Mouse (Mus musculus): ENCODE results near the gene Mau2. TPM values are rescaled to one million over a fixed set of nuclear protein-coding genes. Genes with fewer than 3 reads are reported as not detected.
"Not testable (repeated sequence)": the region's sequence is repeated elsewhere in the genome, so short reads cannot be mapped to it uniquely, and the experiment has no call there.

Gene Mau2
- polyA plus RNA-seq, 1 experiment from 2014 or later = 62.8 TPM

DNA sequence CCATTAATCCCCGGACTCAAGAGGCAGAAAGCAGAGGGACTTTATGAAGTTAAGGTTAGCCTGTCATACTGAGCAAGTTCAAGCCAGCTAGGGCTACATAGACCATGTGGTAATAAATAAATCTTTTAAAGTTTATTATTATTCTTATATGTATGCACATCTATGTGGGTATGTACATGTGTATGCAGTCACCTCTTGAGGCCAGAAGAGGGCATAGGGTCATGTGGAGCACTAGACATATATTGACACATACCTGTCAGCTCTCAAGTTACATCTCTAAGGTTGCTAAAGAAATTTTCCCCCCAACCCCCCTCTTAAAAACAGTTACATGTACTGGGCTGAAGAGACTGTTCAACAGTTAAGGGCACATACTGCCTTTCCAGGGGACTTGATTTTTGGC lies 29.8 kb downstream of the Mau2 start:
- Histone ChIP-seq H3K27me3 (no peaks in the 10 kb centered on the region), H3K9ac (no peak overlapping the region), H3K27ac (no peak overlapping the region), H3K36me3 (peaks cover 19% of the 10 kb centered on the region), H3K4me2 (replicated peaks) (no peak overlapping the region), H3K4me1 (no peaks in the 10 kb centered on the region), H3K9me3 (no peaks in the 10 kb centered on the region; the same call in 1 of the 2 replicates), H3K4me3 (no peak overlapping the region)
- WGBS = 89% methylated on average over 1 of the region's 1 CpGs
- ATAC-seq (ENCODE audit: low FRiP score, low read depth) = no peak

GRCm38 (mm10) chr8:70012350-70012749 lies 30.2 kb downstream of the Mau2 start:
- WGBS = 78% methylated on average over 3 of the region's 3 CpGs
- Histone ChIP-seq H3K27me3 (no peaks in the 10 kb centered on the region), H3K9ac (no peak overlapping the region), H3K36me3 (peaks cover 15% of the 10 kb centered on the region), H3K27ac (no peak overlapping the region), H3K4me3 (no peak overlapping the region), H3K4me1 (no peaks in the 10 kb centered on the region), H3K4me2 (replicated peaks) (no peak overlapping the region), H3K9me3 (no peaks in the 10 kb centered on the region; the same call in 1 of the 2 replicates)
- no peak for ATAC-seq (ENCODE audit: low FRiP score, low read depth)

DNA sequence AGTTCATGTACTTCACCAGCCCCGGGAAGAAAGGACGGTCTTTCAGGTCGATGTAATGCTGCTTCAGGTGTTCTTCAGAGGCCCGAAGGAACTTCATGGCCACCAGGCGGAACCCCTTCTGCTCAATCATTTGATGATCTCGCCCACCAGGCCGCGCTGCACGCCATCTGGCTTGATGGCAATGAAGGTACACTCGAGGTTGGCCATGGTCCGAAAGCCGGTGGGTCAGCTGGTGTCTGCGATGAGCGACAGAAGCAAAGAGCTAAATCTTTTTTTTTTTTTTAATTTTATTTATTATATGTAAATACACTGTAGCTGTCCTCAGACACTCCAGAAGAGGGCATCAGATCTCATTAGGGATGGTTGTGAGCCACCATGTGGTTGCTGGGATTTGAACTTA lies 31.7 kb downstream of the Mau2 start:
- 92% methylated on average over 14 of the region's 14 CpGs for WGBS
- H3K4me3 ChIP-seq; H3K36me3 ChIP-seq; H3K9me3 ChIP-seq; ATAC-seq (ENCODE audit: low FRiP score, low read depth); H3K27me3 ChIP-seq; H3K9ac ChIP-seq; H3K4me1 ChIP-seq; H3K4me2 ChIP-seq (replicated peaks); H3K27ac ChIP-seq: not testable (repeated sequence)

- Histone ChIP-seq H3K4me3 (no peak overlapping the region), H3K9ac (no peak overlapping the region), H3K36me3 (no peaks in the 10 kb centered on the region), H3K4me1 (peaks cover 7% of the 10 kb centered on the region), H3K27me3 (no peaks in the 10 kb centered on the region), H3K4me2 (replicated peaks) (no peak overlapping the region), H3K27ac (no peak overlapping the region), H3K9me3 (no peaks in the 10 kb centered on the region)
- no peak for ATAC-seq (ENCODE audit: low FRiP score, low read depth)
- 57% methylated on average over 2 of the region's 2 CpGs for WGBS
Observed at GRCm38 (mm10) chr8:70005178-70005577, 37.4 kb downstream of the Mau2 start.

DNA sequence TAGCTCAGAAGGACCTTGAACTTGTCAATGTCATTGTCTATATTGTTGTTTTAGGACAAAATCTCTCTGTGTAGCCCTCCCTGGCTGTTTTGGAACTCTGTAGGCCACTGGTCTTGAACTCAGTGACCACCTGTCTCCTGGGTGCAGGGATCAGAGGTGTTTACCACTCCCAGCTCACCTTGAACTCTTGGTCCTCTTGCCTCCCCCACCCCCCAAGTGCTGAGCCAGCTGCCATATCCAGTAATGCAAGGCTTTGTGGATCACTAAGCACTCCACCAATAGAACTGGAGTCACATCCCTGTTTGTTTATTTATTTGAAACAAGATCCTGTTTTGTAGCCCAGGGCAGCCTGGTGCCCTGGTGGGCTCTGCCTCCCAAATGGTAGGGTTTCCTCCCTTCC lies 38.2 kb downstream of the Mau2 start:
- Histone ChIP-seq H3K9me3 (no peaks in the 10 kb centered on the region), H3K4me3 (no peak overlapping the region), H3K9ac (no peak overlapping the region), H3K4me2 (replicated peaks) (no peak overlapping the region), H3K27ac (no peak overlapping the region), H3K36me3 (no peaks in the 10 kb centered on the region), H3K4me1 (peaks cover 7% of the 10 kb centered on the region), H3K27me3 (no peaks in the 10 kb centered on the region)
- ATAC-seq (ENCODE audit: low FRiP score, low read depth) = no peak

GRCm38 (mm10) chr8:70003204-70003657 lies 39.3 kb downstream of the Mau2 start:
- Histone ChIP-seq H3K36me3 (no peaks in the 10 kb centered on the region), H3K27me3 (no peaks in the 10 kb centered on the region), H3K4me3 (no peak overlapping the region), H3K4me2 (replicated peaks) (no peak overlapping the region), H3K9ac (no peak overlapping the region), H3K27ac (no peak overlapping the region), H3K9me3 (no peaks in the 10 kb centered on the region), H3K4me1 (peaks cover 7% of the 10 kb centered on the region)
- 51% methylated on average over 4 of the region's 4 CpGs for WGBS
- no peak for ATAC-seq (ENCODE audit: low FRiP score, low read depth)

DNA sequence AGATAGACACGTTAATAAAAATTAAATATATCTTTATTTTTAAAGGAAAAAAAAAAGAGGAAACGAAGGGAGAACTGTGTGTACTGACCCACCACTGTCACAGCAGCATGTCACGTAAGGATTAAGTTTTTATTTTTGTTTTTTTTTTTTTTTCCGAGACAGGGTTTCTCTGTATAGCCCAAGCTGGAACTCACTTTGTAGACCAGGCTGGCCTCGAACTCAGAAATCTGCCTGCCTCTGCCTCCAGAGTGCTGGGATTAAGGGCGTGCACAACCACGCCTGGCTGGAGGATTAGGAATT lies 40.7 kb downstream of the Mau2 start:
- H3K4me3 ChIP-seq = not testable (repeated sequence)

DNA sequence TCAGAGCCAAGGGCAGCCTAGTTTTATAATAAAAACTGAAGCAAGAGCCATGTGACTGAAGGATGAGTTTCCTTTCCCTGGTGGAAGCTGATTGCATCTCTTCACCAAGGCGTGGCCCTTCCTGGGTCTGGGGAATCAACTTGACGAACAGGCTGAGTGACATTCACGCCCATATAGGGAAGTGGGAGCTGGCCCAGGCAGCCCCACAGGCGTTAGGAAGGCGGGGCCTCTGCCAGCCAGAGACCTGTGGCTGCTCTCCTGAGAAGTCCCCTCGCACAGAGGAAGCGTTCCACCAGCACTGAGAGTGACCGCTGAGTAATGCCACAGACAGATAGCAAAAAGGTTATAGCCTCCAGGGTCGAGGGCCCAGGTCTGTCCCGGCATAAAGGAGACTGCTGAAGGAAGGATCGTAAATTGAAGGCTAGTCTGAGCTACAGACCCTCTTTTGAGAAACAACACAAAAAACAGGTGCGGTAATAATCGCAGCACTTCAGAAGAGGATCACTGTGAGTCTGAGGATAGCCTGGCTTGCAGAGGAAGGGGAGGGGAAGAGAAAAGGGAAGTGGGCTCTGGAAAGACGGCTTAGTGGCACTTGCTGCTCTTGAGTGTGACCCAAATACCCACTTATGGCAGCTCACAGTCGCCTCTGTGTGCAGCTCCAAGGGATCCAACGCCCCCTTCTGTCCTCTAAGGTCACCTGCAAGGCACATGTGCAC lies 41.2 kb downstream of the Mau2 start:
- Histone ChIP-seq H3K36me3 (no peaks in the 10 kb centered on the region), H3K9me3 (no peaks in the 10 kb centered on the region), H3K27ac (0 out of 2 replicates have a peak overlapping the region, but pooled peaks have one; percentile 10), H3K27me3 (no peaks in the 10 kb centered on the region), H3K4me3 (peak overlapping the region; percentile 7; the same call in 1 of the 2 replicates), H3K4me1 (peaks cover 7% of the 10 kb centered on the region), H3K4me2 (replicated peaks) (peak overlapping the region; percentile 54), H3K9ac (0 out of 2 replicates have a peak overlapping the region, but pooled peaks have one; percentile 8)
- under 1% methylated on average over 16 of the region's 16 CpGs for WGBS
- peak; percentile 48; the same call in 1 of the 2 replicates for ATAC-seq (ENCODE audit: low FRiP score, low read depth)

More for the DNA sequence above, 40.7 kb downstream of the Mau2 start:
- not testable (repeated sequence) for ATAC-seq (ENCODE audit: low FRiP score, low read depth); H3K9ac ChIP-seq; H3K4me1 ChIP-seq; H3K9me3 ChIP-seq; H3K27me3 ChIP-seq; H3K27ac ChIP-seq; H3K36me3 ChIP-seq
- H3K4me2 ChIP-seq (replicated peaks) = peak overlapping the region; percentile 54
- WGBS = 38% methylated on average over 7 of the region's 7 CpGs

DNA sequence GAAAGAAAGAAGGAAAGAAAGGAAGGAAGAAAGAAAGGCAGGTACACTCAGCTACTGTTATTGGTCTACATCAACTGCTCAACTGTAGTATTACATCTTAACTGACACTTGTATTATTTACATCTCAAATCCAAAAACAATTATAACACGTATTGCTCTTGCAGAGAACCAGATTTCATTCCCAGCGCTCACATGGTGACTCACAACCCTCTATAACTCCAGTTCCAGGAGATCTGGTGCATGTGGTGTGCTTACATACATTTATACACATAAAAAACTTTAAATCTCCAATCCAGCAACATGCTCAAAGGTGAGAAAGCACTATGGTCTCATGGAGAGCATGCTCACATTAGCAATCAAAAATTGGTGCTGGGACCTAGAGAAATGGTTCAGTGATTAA lies 42.3 kb downstream of the Mau2 start:
- WGBS = 84% methylated on average over 2 of the region's 2 CpGs
- Histone ChIP-seq H3K27ac (no peak overlapping the region), H3K36me3 (no peaks in the 10 kb centered on the region), H3K27me3 (no peaks in the 10 kb centered on the region), H3K4me3 (no peak overlapping the region), H3K4me1 (peaks cover 9% of the 10 kb centered on the region), H3K9me3 (no peaks in the 10 kb centered on the region), H3K9ac (no peak overlapping the region), H3K4me2 (replicated peaks) (no peak overlapping the region)
- no peak for ATAC-seq (ENCODE audit: low FRiP score, low read depth)

DNA sequence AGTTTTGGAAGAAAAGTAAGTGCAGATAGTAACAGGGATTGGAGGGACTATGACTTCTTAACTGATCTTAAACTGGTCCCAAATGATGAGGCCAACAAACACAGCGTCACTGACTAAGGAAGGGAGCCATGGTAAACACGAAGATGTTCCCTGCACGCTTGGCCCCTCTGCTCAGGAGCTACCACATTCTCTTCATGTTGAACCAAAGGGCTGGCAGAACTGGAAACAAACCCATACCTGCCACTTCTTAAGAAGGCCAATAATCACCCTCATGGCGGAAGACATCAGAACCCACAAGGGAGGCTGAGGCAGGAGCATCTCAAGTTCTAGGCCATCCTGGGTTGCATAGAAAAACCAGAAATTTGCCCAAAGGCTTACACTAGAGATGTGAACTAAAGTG lies 43.3 kb downstream of the Mau2 start:
- no peak for ATAC-seq (ENCODE audit: low FRiP score, low read depth)
- H3K4me3 ChIP-seq = no peak overlapping the region
- H3K9ac ChIP-seq = no peak overlapping the region
- H3K9me3 ChIP-seq = no peaks in the 10 kb centered on the region
- WGBS = 88% methylated on average over 4 of the region's 4 CpGs
- H3K36me3 ChIP-seq = no peaks in the 10 kb centered on the region
- H3K4me1 ChIP-seq = peaks cover 18% of the 10 kb centered on the region
- H3K27me3 ChIP-seq = no peaks in the 10 kb centered on the region
- no peak overlapping the region for H3K4me2 ChIP-seq (replicated peaks)
- H3K27ac ChIP-seq = no peak overlapping the region

- Histone ChIP-seq H3K9me3 (no peaks in the 10 kb centered on the region), H3K27me3 (no peaks in the 10 kb centered on the region), H3K9ac (no peak overlapping the region), H3K4me2 (replicated peaks) (no peak overlapping the region), H3K36me3 (no peaks in the 10 kb centered on the region), H3K4me3 (no peak overlapping the region), H3K4me1 (peaks cover 20% of the 10 kb centered on the region), H3K27ac (no peak overlapping the region)
- ATAC-seq (ENCODE audit: low FRiP score, low read depth) = no peak
- 88% methylated on average over 3 of the region's 3 CpGs for WGBS
Observed at GRCm38 (mm10) chr8:69998706-69999105, 43.8 kb downstream of the Mau2 start.

GRCm38 (mm10) chr8:69996589-69997285 lies 45.8 kb downstream of the Mau2 start:
- H3K27ac ChIP-seq = peak overlapping the region; percentile 74
- ATAC-seq (ENCODE audit: low FRiP score, low read depth) = no peak
- WGBS = 2% methylated on average over 35 of the region's 35 CpGs

More at GRCm38 (mm10) chr8:69996589-69997285, 45.8 kb downstream of the Mau2 start:
- peak overlapping the region; percentile 81 for H3K9ac ChIP-seq
- H3K4me1 ChIP-seq = peaks cover 20% of the 10 kb centered on the region
- no peaks in the 10 kb centered on the region for H3K9me3 ChIP-seq
- H3K4me2 ChIP-seq (replicated peaks) = peak overlapping the region; percentile 87
- no peaks in the 10 kb centered on the region for H3K36me3 ChIP-seq
- H3K4me3 ChIP-seq = peak overlapping the region; percentile 97
- H3K27me3 ChIP-seq = no peaks in the 10 kb centered on the region
